In the genomic region with DNA sequence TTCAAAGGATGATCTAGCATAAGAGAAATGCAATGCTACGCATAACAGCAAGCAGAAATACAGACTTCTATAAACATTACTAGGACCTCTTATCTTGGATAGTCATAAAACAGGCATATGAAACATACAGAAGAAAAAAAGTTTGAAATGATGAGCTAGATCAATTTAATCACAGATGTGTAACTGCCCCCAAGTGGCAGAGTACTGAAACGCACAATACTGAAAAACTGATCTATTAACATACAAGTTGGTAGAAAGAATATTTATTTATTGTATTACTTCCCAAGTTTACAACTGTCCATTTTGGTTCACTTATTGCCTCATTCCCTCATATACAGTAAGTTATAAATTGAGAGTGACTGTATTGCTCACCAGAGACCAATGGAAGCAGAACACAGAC, we compare ENCODE assay signal across 10 mouse cellular contexts. TPM values are rescaled to one million over a fixed set of nuclear protein-coding genes. Genes with fewer than 3 reads are reported as not detected.
DNase-seq lines count a peak whose midpoint lies in the region; ATAC-seq and TF ChIP-seq lines count a peak whose summit lies in the region.
"Had no signal": no experiment of that assay in that cellular context is flagged by ENCODE, and none has a peak within 500 bp of the region (broad histone marks: within the 10 kb centered on the region; RNA-seq: fewer than 3 reads in every experiment).

No protein-coding gene starts in this region.

- no peak for TF ChIP-seq EP300 in MEL (IDR thresholded peaks at IDR 0.05; ENCODE audit: low read depth in 1 of 2, low read length in 2 of 2)

- 78% methylated on average over 2 of the region's 2 CpGs for WGBS in forebrain, embryonic 14.5 days
- 77% methylated on average over 2 of the region's 2 CpGs for WGBS in forebrain, embryonic 13.5 days

- no peak for ATAC-seq in forebrain, embryonic 14.5 days
- no peak for ATAC-seq in forebrain, embryonic 13.5 days
- ATAC-seq in inflammation-experienced regulatory T-cells, adult 6 months = no peak

- no peaks in the 10 kb centered on the region; the same call in 1 of the 2 replicates for H3K79me2 ChIP-seq in MEL (ENCODE audit: control insufficient read depth, insufficient read depth, low read length, poor library complexity)

- H3K27ac ChIP-seq in forebrain, embryonic 14.5 days (ENCODE audit: low read depth, low read length) = no peak overlapping the region
- no peak overlapping the region for H3K27ac ChIP-seq in forebrain, embryonic 13.5 days
- no peak overlapping the region for H3K27ac ChIP-seq in MEL (ENCODE audit: control insufficient read depth, low read depth, low read length)
- H3K27ac ChIP-seq: hindbrain, embryonic 13.5 days had no signal

- no peak overlapping the region for H3K4me2 ChIP-seq in forebrain, embryonic 14.5 days (ENCODE audit: low read length)
- no peak overlapping the region for H3K4me2 ChIP-seq in forebrain, embryonic 13.5 days
- H3K4me2 ChIP-seq: hindbrain, embryonic 13.5 days had no signal

- no peaks in the 10 kb centered on the region for H3K27me3 ChIP-seq in forebrain, embryonic 14.5 days (replicated peaks; ENCODE audit: control insufficient read depth, insufficient read depth, low read length)
- no peaks in the 10 kb centered on the region for H3K27me3 ChIP-seq in forebrain, embryonic 13.5 days
- no peaks in the 10 kb centered on the region for H3K27me3 ChIP-seq in MEL (ENCODE audit: control insufficient read depth in 1 of 2, insufficient read depth in 2 of 2, low read length in 2 of 2)
- H3K27me3 ChIP-seq: hindbrain, embryonic 13.5 days had no signal

- H3K9me3 ChIP-seq in forebrain, embryonic 14.5 days (replicated peaks; ENCODE audit: control insufficient read depth, low read length) = no peaks in the 10 kb centered on the region
- H3K9me3 ChIP-seq in forebrain, embryonic 13.5 days (replicated peaks) = no peaks in the 10 kb centered on the region
- H3K9me3 ChIP-seq in MEL (replicated peaks; ENCODE audit: insufficient read depth, low read length) = no peaks in the 10 kb centered on the region
- H3K9me3 ChIP-seq: hindbrain, embryonic 13.5 days had no signal

- intact Hi-C loops in left cerebral cortex, postnatal 14 days (cut with DNase I) = loop anchor here (10.0 kb wide), 1 partner anchor 177 kb away; no protein-coding TSS in a partner anchor
- intact Hi-C loops in left cerebral cortex, postnatal 4 days (cut with DNase I) = loop anchor here (10.0 kb wide), 1 partner anchor 787 kb away; a partner anchor contains a TSS

- no peaks in the 10 kb centered on the region for H3K4me1 ChIP-seq in forebrain, embryonic 14.5 days (ENCODE audit: control insufficient read depth, insufficient read depth, low read length)
- H3K4me1 ChIP-seq in forebrain, embryonic 13.5 days = 0 out of 2 replicates have a peak, but pooled peaks cover 3% of the 10 kb centered on the region
- H3K4me1 ChIP-seq in MEL (ENCODE audit: control insufficient read depth in 1 of 2, insufficient read depth in 2 of 2, low read length in 2 of 2) = peaks cover 2 to 9% of the 10 kb centered on the region in 2 experiments; a peak in 3 of 4 replicates

- peak; percentile 62 for DNase-seq in forebrain, embryonic 14.5 days (ENCODE audit: low spot score)
- peak; percentile 58 to 67 for DNase-seq in left cerebral cortex, postnatal 14 days (ENCODE audit: low spot score in 2 of 2)
- no peak for DNase-seq in left cerebral cortex, postnatal 4 days
- peak; percentile 47 for DNase-seq in MEL (ENCODE audit: low read depth, low spot score)
- peak; percentile 58 for DNase-seq in lung, postnatal 36 days
- no peak for DNase-seq in ovary, postnatal 10 days (ENCODE audit: low spot score)
- DNase-seq: adrenal gland, postnatal 14 days had no signal

- no peak overlapping the region for H3K9ac ChIP-seq in forebrain, embryonic 14.5 days (ENCODE audit: low read length)
- H3K9ac ChIP-seq in forebrain, embryonic 13.5 days = no peak overlapping the region
- no peak overlapping the region for H3K9ac ChIP-seq in MEL (ENCODE audit: control insufficient read depth, low read depth, low read length, poor library complexity, severe bottlenecking)
- H3K9ac ChIP-seq: hindbrain, embryonic 13.5 days had no signal

- H3K4me3 ChIP-seq in forebrain, embryonic 14.5 days (ENCODE audit: low read depth, low read length) = no peak overlapping the region
- no peak overlapping the region for H3K4me3 ChIP-seq in forebrain, embryonic 13.5 days
- H3K4me3 ChIP-seq in MEL (ENCODE audit: control insufficient read depth in 1 of 2, insufficient read depth in 1 of 2, low read depth in 2 of 2, low read length in 2 of 2) = no peak overlapping the region
- H3K4me3 ChIP-seq: hindbrain, embryonic 13.5 days had no signal

- peaks cover 22% of the 10 kb centered on the region for H3K36me3 ChIP-seq in forebrain, embryonic 14.5 days (ENCODE audit: control insufficient read depth, insufficient read depth, low read length)
- peaks cover 18% of the 10 kb centered on the region for H3K36me3 ChIP-seq in forebrain, embryonic 13.5 days (ENCODE audit: poor library complexity, severe bottlenecking)
- peaks cover 9 to 14% of the 10 kb centered on the region in 2 experiments for H3K36me3 ChIP-seq in MEL (ENCODE audit: control insufficient read depth in 1 of 2, insufficient read depth in 2 of 2, low read length in 2 of 2)

- peak in 2 of 3 experiments; percentile 6 to 60; a peak in 3 of 6 replicates for TF ChIP-seq CTCF in MEL (IDR thresholded peaks at IDR 0.05 in 2 of 3, conservative IDR thresholded peaks at IDR 0.05 in 1 of 3; ENCODE audit: control insufficient read depth in 1 of 3, insufficient read depth in 1 of 3, low read depth in 2 of 3, low read length in 3 of 3, poor library complexity in 1 of 3, severe bottlenecking in 1 of 3)

- no peak for TF ChIP-seq POLR2A in MEL (IDR thresholded peaks at IDR 0.05; ENCODE audit: control insufficient read depth in 1 of 2, insufficient read depth in 1 of 2, low read depth in 1 of 2, low read length in 2 of 2, poor library complexity in 1 of 2)

- TF ChIP-seq RAD21 in MEL (IDR thresholded peaks at IDR 0.05; ENCODE audit: low read depth, low read length) = peak; percentile 57

TF ChIP-seq in MEL, 35 proteins besides CTCF, POLR2A, EP300 and RAD21:
- TF ChIP-seq TAL1 (IDR thresholded peaks at IDR 0.05; ENCODE audit: low read length) = no peak
- no peak for TF ChIP-seq JUND (IDR thresholded peaks at IDR 0.05; ENCODE audit: low read depth, low read length)
- TF ChIP-seq BHLHE40 (IDR thresholded peaks at IDR 0.05; ENCODE audit: borderline replicate concordance, low read depth, low read length) = no peak
- TF ChIP-seq NELFE (IDR thresholded peaks at IDR 0.05; ENCODE audit: low read depth, low read length) = no peak
- no peak for TF ChIP-seq ELF1 (IDR thresholded peaks at IDR 0.05; ENCODE audit: low read depth, low read length)
- no peak for TF ChIP-seq CHD1 (IDR thresholded peaks at IDR 0.05; ENCODE audit: low read depth, low read length)
- TF ChIP-seq ZC3H11A (IDR thresholded peaks at IDR 0.05; ENCODE audit: low read depth, low read length) = no peak
- TF ChIP-seq MAFK (IDR thresholded peaks at IDR 0.05; ENCODE audit: borderline replicate concordance, low read depth, low read length) = no peak
- TF ChIP-seq MXI1 (IDR thresholded peaks at IDR 0.05; ENCODE audit: low read depth, low read length) = no peak
- TF ChIP-seq TBP (IDR thresholded peaks at IDR 0.05; ENCODE audit: low read depth, low read length) = no peak
- peak; percentile 49 for TF ChIP-seq SMC3 (IDR thresholded peaks at IDR 0.05; ENCODE audit: low read depth, low read length)
- TF ChIP-seq MYB (IDR thresholded peaks at IDR 0.05; ENCODE audit: low read depth, low read length) = no peak
- no peak for TF ChIP-seq MYC (IDR thresholded peaks at IDR 0.05; ENCODE audit: low read depth, low read length)
- no peak for TF ChIP-seq CHD2 (IDR thresholded peaks at IDR 0.05; ENCODE audit: low read length)
- no peak for TF ChIP-seq E2F4 (IDR thresholded peaks at IDR 0.05; ENCODE audit: borderline replicate concordance, low read depth, low read length)
- TF ChIP-seq ZNF384 (IDR thresholded peaks at IDR 0.05; ENCODE audit: low read depth, low read length) = peak; percentile 69
- no peak for TF ChIP-seq SIN3A (IDR thresholded peaks at IDR 0.05; ENCODE audit: low read length)

RNA-seq across cellular contexts. Expression of a gene that starts 12.0 kb away (rescaled TPM):
- polyA plus RNA-seq in forebrain, embryonic 14.5 days (2014; fragmentation: Nextera tagmentation; extraction: Ambion mirVana) = 50.7 and 55.1 TPM in 2 replicates
- 41.3 and 49.4 TPM in 2 replicates for polyA plus RNA-seq in forebrain, embryonic 13.5 days (2015; fragmentation: Nextera tagmentation; extraction: Ambion mirVana)
- 10 to 100 TPM; 14.0 to 16.3 TPM for total RNA-seq in left cerebral cortex, postnatal 14 days (2021)
- total RNA-seq in left cerebral cortex, postnatal 4 days (2021) = 10 to 100 TPM; 15.2 to 16.0 TPM
- 39.0 and 39.3 TPM in 2 replicates for total RNA-seq in MEL (2012; rRNA removed)
- 10 to 100 TPM in 1 of 2 experiments, not detected in 1; 40.4 TPM for polyA plus RNA-seq in MEL (2012; ENCODE audit: insufficient read depth in 1 of 2, insufficient read length in 2 of 2, low read depth in 1 of 2, low replicate concordance in 2 of 2, missing spikeins in 1 of 2)
- polyA plus RNA-seq in inflammation-experienced regulatory T-cells, adult 6 months (2017; shearing (Covaris generic)) = 10 to 100 TPM in 2 of 3 experiments, 1 to 10 TPM in 1; 3.6 to 13.9 (median 11.5) TPM

Comparison
In these comparisons a context has a peak if more than half of its experiments do, and no peak if none do; other contexts are left out.
1. DNase-seq: peak in forebrain, embryonic 14.5 days (single experiment), left cerebral cortex, postnatal 14 days (2 of 2), MEL (single experiment) and lung, postnatal 36 days (single experiment); none in left cerebral cortex, postnatal 4 days (single experiment) and ovary, postnatal 10 days (single experiment).